Mouse (Mus musculus): ENCODE measurements around the gene Scamp2. TPM values are rescaled to one million over a fixed set of nuclear protein-coding genes. Genes with fewer than 3 reads are reported as not detected.

Scamp2 gene
- total RNA-seq, 2 experiments from 2014 or later: 29.7 to 31.0 TPM

DNA sequence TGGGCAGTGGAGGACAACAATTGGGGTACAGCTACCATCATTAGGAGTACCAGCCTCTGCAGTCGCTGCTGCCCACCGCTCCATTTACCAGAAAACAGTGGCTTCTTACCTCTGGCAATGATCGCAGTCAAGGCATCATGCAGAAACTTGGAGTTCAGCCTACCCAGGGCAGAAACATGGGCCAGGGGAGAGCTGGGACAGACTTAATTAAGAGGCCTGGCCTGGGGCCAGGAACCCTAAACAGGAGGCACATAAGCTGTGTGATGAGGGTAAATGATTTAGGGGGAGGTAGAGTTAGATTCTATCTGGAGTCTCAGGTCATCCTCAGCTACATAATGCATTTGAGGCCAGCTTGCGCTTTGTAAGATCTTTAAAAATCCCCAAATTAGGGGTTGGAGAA, 11.6 kb upstream of the Scamp2 start:
- intact Hi-C loops (cut with DNase I): no loop called here
- peak; percentile 86 for DNase-seq

- intact Hi-C loops (cut with DNase I): no loop called here
- DNase-seq: no peak
Measured at GRCm38 (mm10) chr9:57550126-57550862, 10.4 kb upstream of the Scamp2 start.

GRCm38 (mm10) chr9:57552139-57552887, 8.4 kb upstream of the Scamp2 start, which contains the start of gene Mpi:
Gene Mpi (minus strand): TSS chr9:57552763.
- intact Hi-C loops (cut with DNase I): no loop called here

GRCm38 (mm10) chr9:57553119-57553518, 7.6 kb upstream of the Scamp2 start:
- DNase-seq: no peak
- intact Hi-C loops (cut with DNase I): no loop called here

More at GRCm38 (mm10) chr9:57552139-57552887, 8.4 kb upstream of the Scamp2 start, which contains the start of gene Mpi:
- DNase-seq: peak; percentile 70

GRCm38 (mm10) chr9:57554753-57555152, 6.0 kb upstream of the Scamp2 start:
- intact Hi-C loops (cut with DNase I): no loop called here

DNA sequence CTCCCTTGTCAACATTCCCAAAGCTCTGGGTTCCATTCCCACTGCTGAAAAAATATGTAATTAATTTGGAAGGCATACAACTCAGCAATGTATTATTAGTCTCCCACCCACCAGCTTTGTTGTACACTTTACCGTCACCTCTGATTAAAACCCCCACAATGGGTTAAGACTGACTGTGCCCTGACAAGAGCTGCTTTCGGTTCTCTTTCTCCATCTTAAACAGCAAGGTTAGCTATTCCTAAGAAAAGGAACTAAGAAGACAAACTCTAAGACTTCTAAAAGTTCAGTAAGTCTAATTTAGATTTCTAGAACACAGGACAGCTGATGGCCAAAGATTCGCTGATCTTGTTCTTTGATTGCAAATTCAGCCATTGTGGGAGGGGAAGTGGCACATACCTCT, 3.5 kb upstream of the Scamp2 start:
- DNase-seq: no peak
- intact Hi-C loops (cut with DNase I): no loop called here

More at GRCm38 (mm10) chr9:57554753-57555152, 6.0 kb upstream of the Scamp2 start:
- no peak for DNase-seq

DNA sequence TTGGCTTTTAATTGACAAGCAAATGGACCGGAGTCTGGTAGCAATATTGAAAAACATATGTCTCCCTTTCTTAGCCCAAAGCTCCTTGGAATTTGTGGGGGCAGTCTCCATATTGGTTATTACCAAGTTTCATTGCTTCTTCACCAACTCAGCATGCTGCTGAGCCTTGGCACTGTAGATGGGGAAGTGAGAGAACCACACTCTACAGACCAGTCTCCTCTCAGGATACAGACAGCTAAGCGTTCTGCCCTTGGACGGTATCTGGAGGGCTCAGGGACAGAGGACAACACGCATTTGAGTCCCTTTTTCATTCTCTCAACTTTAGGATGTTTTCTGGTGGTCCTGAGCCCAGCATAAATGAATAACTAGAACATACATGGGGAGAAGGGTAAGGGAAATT, 2.1 kb upstream of the Scamp2 start:
- DNase-seq: no peak

GRCm38 (mm10) chr9:57559568-57559967, 1.2 kb upstream of the Scamp2 start:
- DNase-seq: no peak
- intact Hi-C loops (cut with DNase I): no loop called here

More for the DNA sequence above, 2.1 kb upstream of the Scamp2 start:
- intact Hi-C loops (cut with DNase I): no loop called here

GRCm38 (mm10) chr9:57560263-57560662, 480 bp upstream of the Scamp2 start:
- intact Hi-C loops (cut with DNase I): no loop called here

GRCm38 (mm10) chr9:57561711-57562099, 962 bp downstream of the Scamp2 start:
- DNase-seq: no peak
- intact Hi-C loops (cut with DNase I): no loop called here

More at GRCm38 (mm10) chr9:57560263-57560662, 480 bp upstream of the Scamp2 start:
- no peak for DNase-seq

- DNase-seq: no peak
- intact Hi-C loops (cut with DNase I): no loop called here
Measured at GRCm38 (mm10) chr9:57562896-57563372, 2.2 kb downstream of the Scamp2 start.

DNA sequence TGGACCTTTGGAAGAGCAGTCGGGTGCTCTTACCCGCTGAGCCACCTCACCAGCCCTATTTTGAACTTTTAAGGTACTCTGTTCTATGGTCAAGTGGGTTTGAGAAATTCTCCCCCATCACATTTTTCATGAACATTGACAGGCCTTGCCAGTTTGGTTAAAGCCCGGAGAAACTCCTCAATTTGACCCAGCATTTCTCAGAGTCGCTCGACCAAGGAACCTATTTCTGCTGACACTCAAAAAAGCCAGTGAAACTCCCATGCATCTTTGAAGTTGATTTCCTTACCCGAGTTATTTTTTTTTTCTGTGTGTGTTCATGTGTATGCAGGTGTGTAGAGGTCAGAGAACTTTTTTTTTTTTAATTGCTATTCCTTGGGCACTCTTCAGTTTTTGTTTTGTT, 3.9 kb downstream of the Scamp2 start:
- no peak for DNase-seq
- intact Hi-C loops (cut with DNase I): no loop called here

DNA sequence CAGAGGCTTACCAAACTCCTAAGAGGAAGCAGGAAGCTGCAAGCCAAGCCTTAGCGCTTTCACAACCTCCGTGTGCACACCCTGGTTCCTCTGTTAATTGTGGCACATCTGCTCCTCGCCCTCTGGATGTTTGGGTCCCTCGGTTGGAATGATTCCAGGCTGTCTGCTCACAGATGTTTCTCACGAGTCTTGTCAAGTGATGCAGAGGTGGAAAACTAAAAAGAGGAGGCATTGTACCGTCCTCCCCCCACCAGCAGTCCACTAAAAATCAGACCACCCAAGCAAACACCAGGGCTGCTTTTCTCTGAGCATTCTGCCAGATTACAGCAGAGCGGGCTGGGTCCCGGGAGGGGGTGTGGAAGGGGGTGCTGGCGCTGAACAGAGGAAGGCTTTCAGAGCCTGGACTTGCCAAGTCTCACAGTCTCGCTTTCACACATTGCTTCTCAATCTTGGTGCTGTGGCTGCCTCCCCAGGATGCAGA, 5.0 kb downstream of the Scamp2 start:
- intact Hi-C loops (cut with DNase I): no loop called here
- DNase-seq: peak; percentile 75

DNA sequence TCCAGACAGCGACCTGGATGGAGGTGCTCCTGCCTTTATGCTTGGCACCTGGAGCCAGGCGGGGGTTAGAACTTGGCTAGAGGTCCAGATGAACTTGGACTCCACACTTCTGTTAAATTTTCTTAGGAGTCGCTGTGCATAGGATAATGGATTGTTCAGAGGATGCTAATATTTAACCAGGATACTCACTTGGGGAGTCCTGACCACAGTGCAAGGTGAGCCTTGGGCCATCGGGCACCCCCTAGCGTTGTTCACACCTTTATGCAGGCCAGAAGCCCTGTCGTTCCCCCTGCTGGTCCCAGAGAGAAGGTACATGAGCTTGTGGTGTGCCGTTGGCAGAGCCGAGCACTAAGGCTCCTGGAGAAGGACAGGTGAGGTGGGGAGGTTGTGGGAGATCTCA, 6.1 kb downstream of the Scamp2 start:
- DNase-seq: no peak
- intact Hi-C loops (cut with DNase I): no loop called here

DNA sequence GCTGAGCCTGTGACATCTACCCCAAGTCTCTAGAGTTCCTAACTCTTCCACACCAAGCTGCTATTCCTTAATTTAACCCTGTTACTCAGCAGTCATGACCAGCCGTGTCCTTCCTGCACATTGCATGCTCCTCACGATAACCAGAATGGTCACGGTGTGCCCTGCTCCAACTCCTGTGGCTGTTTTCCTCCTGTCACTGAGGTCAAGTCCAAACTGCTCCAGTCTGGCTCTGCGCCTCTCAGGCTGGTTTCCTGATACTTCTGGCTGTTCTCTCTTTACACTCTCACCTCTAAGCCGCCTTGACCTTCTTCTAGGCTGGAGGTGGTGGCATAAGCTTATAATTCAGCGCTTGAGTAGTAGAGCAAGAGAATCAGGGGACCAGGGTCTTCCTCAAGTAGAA, 7.8 kb downstream of the Scamp2 start:
- intact Hi-C loops (cut with DNase I): no loop called here

DNA sequence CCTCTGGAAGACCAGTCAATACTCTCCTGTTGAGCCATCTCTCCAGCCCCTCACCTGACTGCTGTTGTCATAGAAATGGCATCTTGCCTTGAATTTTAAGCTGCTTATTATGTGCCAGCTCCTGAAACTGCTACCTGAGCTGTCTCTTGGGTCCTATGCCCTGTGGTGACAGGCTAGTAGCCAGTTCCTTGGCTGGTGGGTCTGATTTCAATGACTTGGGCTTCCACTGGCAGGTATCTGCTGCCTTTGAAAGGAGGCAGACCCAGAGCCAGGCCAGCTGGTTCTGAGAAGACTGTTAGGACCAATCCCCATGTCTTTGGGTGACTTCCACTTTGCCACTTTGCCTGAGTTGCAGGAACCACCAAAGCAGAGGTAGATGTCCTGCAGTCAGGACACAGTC, 13.7 kb downstream of the Scamp2 start:
- DNase-seq: no peak
- intact Hi-C loops (cut with DNase I): no loop called here

More for the DNA sequence above, 7.8 kb downstream of the Scamp2 start:
- no peak for DNase-seq

- DNase-seq: no peak
- intact Hi-C loops (cut with DNase I): no loop called here
Measured at GRCm38 (mm10) chr9:57575577-57575976, 14.8 kb downstream of the Scamp2 start.

GRCm38 (mm10) chr9:57577144-57577849, 16.6 kb downstream of the Scamp2 start:
- DNase-seq: no peak
- intact Hi-C loops (cut with DNase I): no loop called here

DNA sequence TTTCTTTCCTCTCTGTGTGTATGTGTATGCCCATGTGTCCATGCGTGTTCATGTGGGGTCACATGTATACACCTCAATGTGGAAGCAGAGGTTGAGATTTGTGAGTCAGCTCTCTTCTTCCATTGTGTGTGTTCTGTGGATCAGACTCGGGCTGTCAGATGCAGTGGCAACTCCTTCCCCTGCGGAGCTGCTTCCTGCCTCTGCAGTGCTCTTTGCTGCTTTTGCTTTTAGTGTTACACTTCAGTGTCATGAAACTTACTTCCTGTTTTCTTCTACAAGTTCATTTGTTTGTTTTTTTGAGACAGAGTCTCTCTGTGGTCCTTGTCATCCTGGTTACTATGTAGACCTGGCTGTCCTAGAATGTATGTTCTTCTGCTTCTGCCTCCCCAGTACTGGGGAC, 24.2 kb downstream of the Scamp2 start:
- DNase-seq: no peak
- intact Hi-C loops (cut with DNase I): no loop called here

DNA sequence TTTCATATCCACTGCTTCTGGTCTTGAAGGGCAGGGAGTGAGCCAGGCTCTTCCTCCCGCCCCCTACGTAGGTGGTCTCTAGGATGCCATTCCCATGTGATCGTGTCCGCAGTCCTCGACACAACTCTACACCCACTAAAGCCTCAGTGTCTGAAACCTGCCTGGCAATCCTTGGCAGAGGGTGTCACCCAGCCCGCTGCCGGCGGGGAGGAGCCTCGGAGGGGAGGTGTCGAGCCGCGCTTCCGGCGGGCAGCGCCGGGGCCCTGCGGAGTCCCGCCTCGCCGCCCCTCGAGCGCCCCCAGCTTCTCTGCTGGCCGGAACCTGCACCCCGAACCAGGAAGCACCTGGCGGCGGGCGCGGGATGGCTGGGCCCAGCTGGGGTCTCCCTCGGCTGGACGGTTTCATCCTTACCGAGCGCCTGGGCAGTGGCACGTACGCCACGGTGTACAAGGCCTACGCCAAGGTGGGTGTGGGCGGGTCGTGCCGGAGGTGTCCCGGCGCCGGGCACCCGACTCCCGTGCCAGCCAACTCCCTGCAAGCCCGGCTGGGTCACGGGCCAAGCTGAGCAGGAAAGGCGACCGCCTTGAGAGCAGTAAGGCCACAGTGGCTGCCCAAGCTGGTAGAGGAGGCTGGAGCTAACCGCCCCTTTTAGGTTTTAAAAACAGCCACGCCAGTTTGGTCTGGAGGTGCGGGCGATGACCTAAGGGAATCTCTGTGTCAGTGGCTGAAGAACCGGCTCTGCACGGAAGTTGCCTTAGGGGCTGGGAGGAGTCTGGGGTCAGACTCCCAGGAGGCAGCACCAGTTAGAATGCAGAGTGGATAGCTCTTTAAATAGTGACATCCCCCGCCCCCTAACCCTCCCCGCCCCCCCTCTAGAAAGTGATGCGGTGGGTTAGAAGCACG, 28.7 kb downstream of the Scamp2 start, which contains the start of gene Ulk3:
TSS of gene Ulk3 (plus strand) at position 229 of the 903 bp plus-strand sequence.
- intact Hi-C loops (cut with DNase I): no loop called here
- peak; percentile 77 for DNase-seq

Measured in left cerebral cortex, postnatal 4 days (tissue).